Mouse (Mus musculus): ENCODE data around the gene Frmpd1. TPM values are rescaled to one million over a fixed set of nuclear protein-coding genes. Genes with fewer than 3 reads are reported as not detected.

Gene Frmpd1
- 6.8 and 7.3 TPM in 2 replicates for polyA plus RNA-seq (2012; rRNA removed)

DNA sequence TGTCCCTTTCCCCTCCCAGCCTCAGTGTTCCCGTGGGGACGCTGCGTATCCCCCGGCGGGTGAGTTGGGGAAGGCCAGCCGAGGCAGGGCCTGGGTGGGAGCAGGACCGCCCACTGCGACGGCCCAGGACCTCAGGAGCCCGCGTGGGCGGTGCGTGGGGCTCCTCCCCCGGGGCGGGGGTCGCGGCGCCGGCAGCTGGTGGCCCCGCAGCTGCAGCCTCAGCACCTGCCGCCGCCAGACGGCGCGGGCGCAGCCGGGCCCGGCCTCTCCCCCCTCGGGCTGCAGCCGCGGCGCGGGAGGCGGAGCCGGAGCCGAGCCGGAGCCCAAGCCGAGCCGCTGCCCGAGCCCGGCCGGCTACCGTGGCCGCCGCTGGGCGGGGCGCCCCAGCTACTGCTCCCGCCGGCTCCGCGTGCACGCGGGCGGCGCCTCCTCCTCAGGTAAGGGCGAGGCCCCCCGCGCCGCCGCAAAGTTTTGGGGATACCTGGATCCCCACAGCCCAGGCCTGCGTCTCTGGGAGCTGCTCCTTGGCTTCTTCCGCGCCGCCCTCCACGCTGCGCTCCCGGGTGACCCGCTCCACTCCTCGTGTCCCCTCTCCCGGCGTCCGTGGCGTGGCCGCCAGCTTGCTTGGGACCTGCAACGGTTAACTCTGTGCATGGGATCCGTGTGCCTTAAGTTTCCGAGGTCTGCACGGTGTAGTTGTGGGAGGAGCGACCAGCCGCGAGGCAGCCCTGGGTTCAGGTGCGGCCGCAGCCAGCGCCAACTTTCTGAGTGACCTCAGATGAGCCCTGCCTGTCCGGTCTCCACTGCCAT is at the start of gene Frmpd1:
Gene Frmpd1 (plus strand): TSS at position 355 of the 810 bp plus-strand sequence.
- peak in 1 of 2 experiments; percentile 42 for DNase-seq (ENCODE audit: extremely low spot score in 1 of 2, low spot score in 1 of 2)

- no peak for DNase-seq (ENCODE audit: extremely low spot score in 1 of 2, low spot score in 1 of 2)
These were observed 47.0 kb upstream of the Frmpd1 start for GRCm38 (mm10) chr4:45137636-45138035.

DNA sequence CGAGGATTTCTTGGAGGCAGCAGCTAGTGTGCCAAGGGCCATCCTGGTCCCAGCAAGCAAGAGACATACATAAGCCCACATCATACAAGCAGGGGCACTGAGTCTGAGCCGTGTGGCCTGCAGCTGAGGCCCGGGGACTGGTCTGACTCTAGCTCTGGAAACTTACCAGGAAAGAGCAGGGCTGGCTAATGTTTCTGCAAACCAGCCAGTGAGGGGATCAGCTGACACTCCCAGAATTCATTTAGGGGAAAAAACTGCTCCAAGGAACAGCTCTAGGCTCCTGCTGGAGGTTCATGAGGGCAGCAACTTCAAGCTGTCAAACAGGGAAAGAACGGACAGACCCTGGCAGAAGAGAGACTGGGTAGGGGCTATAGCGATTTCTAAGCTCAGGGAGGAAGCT is 42.8 kb upstream of the Frmpd1 start:
- DNase-seq (ENCODE audit: extremely low spot score in 1 of 2, low spot score in 1 of 2), result peak in 1 of 2 experiments; percentile 3

GRCm38 (mm10) chr4:45142411-45142810 is 42.3 kb upstream of the Frmpd1 start:
- peak in 1 of 2 experiments; percentile 9 for DNase-seq (ENCODE audit: extremely low spot score in 1 of 2, low spot score in 1 of 2)

- DNase-seq (ENCODE audit: extremely low spot score in 1 of 2, low spot score in 1 of 2), result peak in 1 of 2 experiments; percentile 2
These were observed 41.7 kb upstream of the Frmpd1 start for GRCm38 (mm10) chr4:45143005-45143404.

- no peak for DNase-seq (ENCODE audit: extremely low spot score in 1 of 2, low spot score in 1 of 2)
These were observed 28.2 kb upstream of the Frmpd1 start for GRCm38 (mm10) chr4:45156433-45156832.

GRCm38 (mm10) chr4:45158608-45159007 is 26.1 kb upstream of the Frmpd1 start:
- no peak for DNase-seq (ENCODE audit: extremely low spot score in 1 of 2, low spot score in 1 of 2)

GRCm38 (mm10) chr4:45160773-45161172 is 23.9 kb upstream of the Frmpd1 start:
- DNase-seq (ENCODE audit: extremely low spot score in 1 of 2, low spot score in 1 of 2), result no peak

DNA sequence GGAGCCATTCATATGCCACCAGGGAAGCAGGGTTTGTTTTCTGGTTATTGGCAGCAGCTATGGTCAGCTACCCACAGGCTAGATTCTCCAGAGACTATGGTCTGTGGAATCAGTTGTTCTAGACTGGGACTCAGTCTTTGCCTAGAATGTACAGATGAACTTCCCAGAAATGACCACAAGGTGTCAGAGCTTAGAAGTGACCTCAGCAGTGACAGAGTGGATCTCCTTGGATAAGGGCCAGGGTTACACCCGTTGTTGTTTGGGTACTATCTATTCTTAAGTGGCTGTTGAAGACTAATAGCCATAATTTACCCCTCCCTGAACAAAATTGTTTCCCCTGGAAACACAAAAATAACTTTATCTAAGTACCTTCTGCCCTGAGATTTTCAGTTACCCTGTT is 21.0 kb upstream of the Frmpd1 start:
- DNase-seq (ENCODE audit: extremely low spot score in 1 of 2, low spot score in 1 of 2), result peak in 1 of 2 experiments; percentile 48

DNA sequence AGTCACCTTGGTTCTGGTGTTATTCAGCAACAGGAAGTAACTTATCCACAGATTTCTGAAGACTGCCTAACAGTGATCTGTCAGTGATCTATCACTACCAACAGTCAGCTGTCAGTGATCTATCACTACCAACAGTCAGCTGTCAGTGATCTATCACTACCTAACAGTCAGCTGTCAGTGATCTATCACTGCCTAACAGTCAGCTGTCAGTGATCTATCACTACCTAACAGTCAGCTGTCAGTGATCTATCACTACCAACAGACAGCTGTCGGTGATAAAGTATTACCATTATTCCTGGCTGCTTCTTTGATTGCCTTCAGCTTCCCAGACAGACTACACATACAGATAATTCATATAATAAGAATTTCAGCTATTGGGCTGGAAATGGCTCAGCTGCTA is 19.2 kb upstream of the Frmpd1 start:
- no peak for DNase-seq (ENCODE audit: extremely low spot score in 1 of 2, low spot score in 1 of 2)

DNA sequence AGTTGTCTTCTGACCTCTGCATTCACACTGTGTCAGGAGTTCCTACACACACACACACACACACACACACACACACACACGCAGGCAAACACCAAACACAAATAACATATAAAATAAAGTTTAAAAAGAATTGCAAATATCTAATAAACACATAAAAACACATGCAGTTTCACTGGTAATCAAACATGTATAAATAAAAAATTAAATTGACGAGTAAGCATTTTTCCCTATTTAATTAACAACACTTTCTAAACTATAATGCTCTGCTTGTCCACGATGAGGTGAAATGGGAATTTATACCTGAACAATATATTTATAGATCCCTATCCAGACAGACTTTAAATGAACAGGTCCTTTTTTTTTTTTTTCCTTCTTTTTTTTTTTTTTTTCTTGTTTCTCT is 18.7 kb upstream of the Frmpd1 start:
- DNase-seq (ENCODE audit: extremely low spot score in 1 of 2, low spot score in 1 of 2), result no peak

DNA sequence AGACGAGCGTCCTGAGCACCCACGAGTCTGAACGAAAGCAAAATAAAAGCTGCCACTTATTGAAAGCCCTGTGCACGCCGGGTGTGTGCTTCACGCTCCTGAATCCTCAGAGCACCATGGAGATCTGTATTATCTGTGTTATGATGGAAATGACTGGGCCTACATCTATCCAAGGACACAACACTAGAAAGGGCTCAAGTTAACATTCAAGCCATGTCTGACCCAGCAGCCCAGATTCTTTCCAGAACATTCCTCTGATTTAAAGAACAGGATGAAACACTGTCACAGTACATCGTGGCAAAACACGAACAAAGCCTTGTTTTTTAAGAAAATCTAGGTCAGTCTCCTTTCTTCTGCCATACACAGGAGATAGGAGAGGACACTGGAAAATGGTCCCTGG is 13.3 kb upstream of the Frmpd1 start:
- no peak for DNase-seq (ENCODE audit: extremely low spot score in 1 of 2, low spot score in 1 of 2)

DNA sequence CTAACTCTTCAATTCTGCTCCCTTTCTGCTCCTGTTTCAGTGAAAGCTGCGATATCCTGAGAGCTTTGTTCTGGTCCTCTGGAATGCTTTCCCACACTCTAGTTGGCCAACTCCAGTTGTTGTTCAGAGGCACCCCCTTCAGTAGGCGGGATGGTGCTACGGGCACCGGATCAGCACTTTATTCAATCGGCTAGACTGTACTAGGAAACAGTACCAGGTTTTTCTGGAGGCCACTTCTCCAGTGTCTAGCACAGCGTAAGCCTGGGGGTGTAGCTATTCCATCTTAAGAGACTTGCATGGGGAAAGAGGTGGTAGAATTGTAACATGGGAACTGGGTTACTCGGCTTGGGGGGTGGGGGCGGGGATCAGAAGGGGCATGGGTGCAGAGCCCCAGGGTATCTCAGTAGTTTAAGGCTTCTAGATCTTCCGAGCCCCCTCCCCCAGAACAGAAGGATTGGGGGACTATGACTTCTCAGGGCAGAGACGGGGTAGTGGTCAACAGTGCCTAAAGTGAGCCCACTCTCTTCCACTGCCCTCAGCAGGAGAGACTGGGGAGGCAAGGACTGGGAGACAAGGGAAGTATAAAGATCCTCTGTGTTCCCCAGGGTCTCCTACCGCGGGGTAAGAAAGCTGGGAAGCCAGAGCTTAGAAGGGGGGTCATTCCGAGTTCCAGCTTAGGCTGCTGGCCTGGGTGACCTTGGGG is 706 bp upstream of the Frmpd1 start:
- DNase-seq (ENCODE audit: extremely low spot score in 1 of 2, low spot score in 1 of 2), result peak in 1 of 2 experiments; percentile 15

DNA sequence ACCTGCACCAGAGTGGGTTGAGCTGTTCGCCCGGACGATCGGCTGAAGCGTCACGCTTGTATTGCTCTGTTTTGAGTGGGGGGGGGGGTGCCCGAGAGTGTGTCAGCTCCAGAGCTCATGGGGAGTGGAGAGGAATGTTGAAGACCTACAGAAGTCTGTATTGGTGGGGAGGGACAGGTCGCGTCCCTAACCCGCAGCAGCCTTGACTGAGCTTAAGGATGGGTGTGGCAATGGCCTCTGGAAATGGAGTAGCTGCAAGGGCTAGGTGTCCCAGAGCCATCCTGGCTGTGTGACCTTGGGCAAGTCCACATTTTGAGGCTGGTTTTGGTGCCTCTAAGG is 625 bp downstream of the Frmpd1 start:
- no peak for DNase-seq (ENCODE audit: extremely low spot score in 1 of 2, low spot score in 1 of 2)

DNA sequence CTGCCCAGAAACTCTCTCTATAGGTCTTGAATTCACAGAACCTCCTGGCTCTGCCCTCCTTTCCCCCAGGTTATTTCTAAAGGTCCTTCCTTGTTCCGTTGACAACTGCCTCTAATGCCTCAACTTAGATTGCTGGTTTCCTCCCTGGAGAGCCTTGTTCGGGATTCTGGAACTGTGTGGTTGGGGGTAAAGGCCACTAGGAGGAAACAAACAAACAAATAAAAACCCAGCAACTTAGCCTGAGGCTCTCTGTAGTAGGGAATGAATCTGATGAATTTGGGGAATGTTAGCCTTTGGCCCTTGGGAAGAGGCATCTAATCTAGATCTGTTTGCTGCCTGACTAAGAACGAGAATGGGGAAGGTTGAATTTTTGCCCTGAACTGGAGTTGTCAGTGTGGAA is 13.6 kb downstream of the Frmpd1 start:
- DNase-seq (ENCODE audit: extremely low spot score in 1 of 2, low spot score in 1 of 2), result no peak

DNA sequence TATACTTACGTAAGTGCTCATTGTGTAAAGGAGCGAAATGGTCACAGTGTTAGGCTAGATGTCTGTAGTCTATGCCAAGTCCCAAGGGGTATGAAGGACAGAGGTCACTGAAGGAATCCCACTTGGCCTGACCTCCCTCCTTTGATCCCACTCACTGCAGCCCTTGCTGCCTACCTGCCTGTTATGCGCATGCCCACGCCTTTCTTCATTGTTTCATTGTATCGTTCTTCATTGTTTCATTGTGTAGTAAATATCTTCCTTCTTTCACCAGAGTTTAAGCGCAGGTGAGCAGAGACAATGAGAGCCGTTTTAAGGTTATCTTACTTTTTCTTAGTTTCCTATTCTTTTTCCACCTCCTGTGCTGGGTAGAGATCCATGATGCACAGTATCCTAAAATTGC is 18.6 kb downstream of the Frmpd1 start:
- DNase-seq (ENCODE audit: extremely low spot score in 1 of 2, low spot score in 1 of 2), result no peak

DNA sequence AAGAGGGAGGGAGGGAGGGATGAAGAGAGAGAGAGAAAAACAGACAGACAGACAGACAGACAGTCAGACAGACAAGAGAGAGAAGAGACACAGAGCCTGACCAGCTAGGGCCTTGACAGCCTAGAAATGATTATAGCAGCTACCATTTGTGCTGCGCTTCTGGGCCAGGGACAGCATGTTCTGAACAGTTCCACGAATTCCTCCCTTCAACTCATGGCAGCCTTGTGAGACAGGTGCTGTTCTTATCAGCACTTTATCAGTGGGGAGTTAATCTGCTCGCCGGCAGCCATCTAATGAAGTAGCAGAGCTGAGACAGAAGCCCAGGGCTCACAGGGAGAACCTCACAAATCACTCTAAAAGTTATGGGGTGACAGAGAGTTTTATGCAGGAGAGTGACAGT is 22.8 kb downstream of the Frmpd1 start:
- DNase-seq (ENCODE audit: extremely low spot score in 1 of 2, low spot score in 1 of 2), result no peak

DNA sequence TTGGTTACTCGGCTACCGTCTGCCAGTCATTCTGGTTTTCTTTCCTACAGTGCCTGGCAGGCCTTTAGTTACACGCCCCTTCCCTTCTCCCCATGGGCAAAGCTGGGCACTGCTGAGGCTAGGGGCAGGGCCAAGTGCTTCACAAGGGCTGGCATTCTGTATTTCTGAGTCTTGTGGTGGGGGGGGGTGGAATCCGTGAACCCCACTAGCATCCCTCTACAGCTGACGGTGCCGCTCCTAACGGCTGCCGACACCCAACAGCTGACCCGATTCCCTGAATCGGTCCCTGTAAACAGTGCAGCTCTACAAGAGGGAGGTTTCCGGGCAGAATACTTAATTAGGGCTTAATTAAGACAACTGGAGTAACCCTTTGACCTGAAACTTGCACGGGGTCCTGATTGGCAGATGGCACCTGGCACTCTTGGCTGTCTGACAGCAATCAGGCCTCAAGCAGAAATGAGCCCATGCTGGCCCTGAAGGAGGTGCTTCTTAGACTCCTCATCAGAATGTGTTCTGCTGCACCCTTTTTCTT is 24.2 kb downstream of the Frmpd1 start:
- DNase-seq (ENCODE audit: extremely low spot score in 1 of 2, low spot score in 1 of 2), result peak; percentile 31 to 48

- DNase-seq (ENCODE audit: extremely low spot score in 1 of 2, low spot score in 1 of 2), result no peak
These were observed 27.8 kb downstream of the Frmpd1 start for GRCm38 (mm10) chr4:45212342-45213063.

DNA sequence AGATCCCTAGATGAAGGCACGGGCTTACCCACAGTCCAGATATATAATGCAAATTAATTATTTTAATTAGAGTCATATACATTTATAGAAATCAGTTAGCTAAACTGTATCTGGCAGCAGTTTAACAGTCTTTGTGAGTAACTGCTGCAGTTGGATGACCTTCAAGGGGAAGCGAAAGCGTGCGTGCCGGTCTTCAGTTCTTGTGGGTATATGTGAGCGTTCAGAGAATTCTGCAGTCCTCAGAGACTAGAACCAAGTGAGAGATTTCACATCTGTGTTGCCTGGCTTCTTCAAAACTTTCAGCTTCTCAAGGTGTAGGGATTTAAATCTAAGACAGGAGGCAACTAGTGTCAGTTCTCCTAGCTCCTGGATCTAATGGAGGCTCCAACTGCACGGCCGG is 35.3 kb downstream of the Frmpd1 start:
- DNase-seq (ENCODE audit: extremely low spot score in 1 of 2, low spot score in 1 of 2), result no peak

DNA sequence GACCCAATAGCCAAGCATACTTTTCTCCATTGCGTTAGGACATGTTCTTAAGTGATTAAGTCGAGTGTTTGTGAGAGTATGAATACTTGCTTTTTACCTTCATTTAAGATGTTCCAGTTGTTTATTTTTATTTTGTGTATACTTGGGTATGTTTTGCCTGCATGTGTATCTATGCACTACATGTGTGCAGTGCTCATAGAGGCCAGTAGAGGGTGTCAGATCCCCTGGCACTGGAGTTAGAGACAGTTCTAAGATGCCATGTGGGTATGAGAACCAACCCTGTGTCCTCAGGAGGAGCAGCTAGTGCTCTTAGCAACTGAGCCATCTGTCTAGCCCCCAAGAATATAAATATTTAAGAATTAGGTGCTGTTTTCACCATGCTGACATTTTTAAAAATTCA is 37.7 kb downstream of the Frmpd1 start:
- DNase-seq (ENCODE audit: extremely low spot score in 1 of 2, low spot score in 1 of 2), result no peak
